Mouse (Mus musculus) testis, postnatal 14 days (tissue): Measurements from ENCODE around the gene Pfn4.
A peak's percentile ranks its signal among the peaks of the same experiment; 100 is the strongest.
"Not testable (repeated sequence)": the region's sequence is repeated elsewhere in the genome, so short reads cannot be mapped to it uniquely, and the experiment has no call there.

Source experiments
- DNase-seq: peaks from one replicate; pipeline ENCODE4 v3.0.0; 2021; ENCODE audit warnings: low spot score

The Pfn4 gene

GRCm38 (mm10) chr12:4784466-4784865, 15.6 kb downstream of the Pfn4 start:
- DNase-seq, result no peak

- DNase-seq, result not testable (repeated sequence)
Measured at GRCm38 (mm10) chr12:4788128-4788527, 19.3 kb downstream of the Pfn4 start.

- DNase-seq, result no peak
Measured at GRCm38 (mm10) chr12:4793718-4794117, 24.9 kb downstream of the Pfn4 start.

GRCm38 (mm10) chr12:4797471-4797870, 28.6 kb downstream of the Pfn4 start:
- DNase-seq, result not testable (repeated sequence)

GRCm38 (mm10) chr12:4811036-4811435, 42.2 kb downstream of the Pfn4 start:
- no peak for DNase-seq

DNA sequence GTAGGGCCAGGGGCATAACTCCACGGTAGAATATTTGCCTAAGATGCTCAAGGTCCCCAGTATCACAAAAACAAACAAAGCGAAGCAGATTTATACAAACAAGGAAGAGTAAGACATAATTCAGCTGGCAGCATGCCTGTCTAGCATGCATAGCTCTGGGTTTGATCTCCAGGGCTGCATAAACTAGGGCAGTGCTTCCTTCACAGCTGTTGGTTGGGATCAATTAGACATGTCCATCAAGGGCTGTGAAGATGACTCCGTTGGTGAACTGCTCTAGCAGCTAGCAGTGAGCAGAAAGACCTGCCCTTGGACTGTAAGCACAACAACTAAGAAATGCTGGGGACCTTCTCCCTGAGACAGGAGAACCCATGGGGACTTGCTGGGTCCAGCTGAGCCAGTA, 42.9 kb downstream of the Pfn4 start:
- no peak for DNase-seq

DNA sequence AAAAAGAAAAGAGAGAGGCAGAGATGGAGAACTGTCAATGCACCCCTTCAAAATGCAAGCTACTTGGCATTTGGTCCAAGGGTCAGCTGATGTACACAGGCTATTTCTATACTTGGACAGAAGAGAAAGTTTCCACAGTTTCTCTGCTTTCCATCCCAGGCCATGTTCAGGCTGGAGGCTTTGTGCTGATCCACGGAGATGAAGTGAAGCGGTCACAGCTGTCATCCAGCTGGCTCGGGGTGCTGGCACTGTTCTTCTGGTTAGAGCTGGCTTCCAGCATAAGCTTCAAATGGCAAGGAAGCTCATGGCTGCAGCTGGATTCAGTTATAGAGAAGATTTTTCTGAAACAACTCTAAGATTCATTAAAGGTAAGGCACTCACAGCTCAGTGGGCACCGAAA, 44.8 kb downstream of the Pfn4 start:
- no peak for DNase-seq

GRCm38 (mm10) chr12:4816680-4817360, 48.0 kb downstream of the Pfn4 start:
- no peak for DNase-seq

- peak; percentile 97 for DNase-seq
Measured at GRCm38 (mm10) chr12:4817361-4818101, 48.7 kb downstream of the Pfn4 start, which contains the start of gene Sf3b6. Gene Sf3b6 (plus strand): TSS chr12:4817544.

DNA sequence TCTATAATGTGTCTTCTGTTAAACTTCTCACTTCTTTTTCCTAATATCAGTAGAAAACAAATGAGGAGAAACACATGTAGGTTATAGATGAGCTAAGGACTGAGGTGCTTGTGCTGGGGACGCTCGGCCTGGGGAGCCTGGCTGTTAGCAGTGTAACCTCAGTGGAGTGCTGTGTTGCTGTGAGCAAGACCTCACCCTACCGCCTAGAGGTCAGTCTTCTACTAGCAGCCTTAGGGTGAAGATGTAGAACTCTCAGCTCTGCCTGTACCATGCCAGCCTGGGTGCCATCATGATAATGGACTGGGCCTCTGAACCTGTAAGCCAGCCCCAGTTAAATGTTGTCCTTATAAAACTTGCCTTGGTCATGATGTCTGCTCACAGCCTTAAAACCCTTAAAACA, 58.4 kb downstream of the Pfn4 start:
- DNase-seq, result no peak
